16 mouse cellular contexts compared by ENCODE assay signal in genomic region chr4:149690828-149691280, GRCm38 (mm10). TPM values are rescaled to one million over a fixed set of nuclear protein-coding genes. Genes with fewer than 3 reads are reported as not detected.
DNase-seq lines count a peak whose midpoint lies in the region; ATAC-seq lines count a peak whose summit lies in the region.
"Had no signal": no experiment of that assay in that cellular context is flagged by ENCODE, and none has a peak within 500 bp of the region (broad histone marks: within the 10 kb centered on the region; RNA-seq: fewer than 3 reads in every experiment).

No protein-coding gene starts in this region.

- WGBS in heart, embryonic 12.5 days = 28% methylated on average over 8 of the region's 8 CpGs

- H3K9me3 ChIP-seq in heart, embryonic 12.5 days (replicated peaks) = no peaks in the 10 kb centered on the region
- H3K9me3 ChIP-seq: neural tube, embryonic 13.5 days had no signal

- H3K4me2 ChIP-seq in heart, embryonic 12.5 days = no peak overlapping the region
- H3K4me2 ChIP-seq: neural tube, embryonic 13.5 days had no signal

- no peak overlapping the region for H3K27ac ChIP-seq in heart, embryonic 12.5 days (ENCODE audit: poor library complexity, severe bottlenecking)
- H3K27ac ChIP-seq: kidney, postnatal 0 days; neural tube, embryonic 13.5 days had no signal

- no peak for DNase-seq in heart, postnatal 14 days
- DNase-seq in ovary, postnatal 36 days (ENCODE audit: low spot score) = peak; percentile 35
- no peak for DNase-seq in ovary, postnatal 10 days (ENCODE audit: low spot score)
- DNase-seq in induced T-regulatory cell, adult 2 months (ENCODE audit: low read depth) = peak; percentile 39
- DNase-seq in adrenal gland, adult 8-10 months = no peak
- DNase-seq in cerebellum, adult 11 months = no peak
- DNase-seq: cerebellum, adult 18-20 months; embryo, embryonic 11 days; lung, adult 2 months; right cerebral cortex, adult 18-20 months; thymus, adult 18-20 months had no signal

- peak; percentile 33; the same call in 1 of the 2 replicates for ATAC-seq in heart, embryonic 12.5 days (ENCODE audit: insufficient number of reproducible peaks, low FRiP score)
- peak; percentile 87 for ATAC-seq in megakaryocyte-erythroid progenitor cell, adult 5-6 weeks (replicated peaks; ENCODE audit: low FRiP score, low TSS enrichment, poor library complexity, severe bottlenecking)

- peaks cover 7% of the 10 kb centered on the region for H3K27me3 ChIP-seq in heart, embryonic 12.5 days (replicated peaks)

- intact Hi-C loops in heart, postnatal 14 days (cut with DNase I) = no loop called here

- no peak overlapping the region for H3K9ac ChIP-seq in heart, embryonic 12.5 days
- H3K9ac ChIP-seq: neural tube, embryonic 13.5 days had no signal

- H3K4me3 ChIP-seq in heart, embryonic 12.5 days = no peak overlapping the region
- H3K4me3 ChIP-seq: erythroblast, embryonic 14.5 days; neural tube, embryonic 13.5 days had no signal

- no peaks in the 10 kb centered on the region for H3K36me3 ChIP-seq in heart, embryonic 12.5 days
- H3K36me3 ChIP-seq: neural tube, embryonic 13.5 days had no signal

- peaks cover 19% of the 10 kb centered on the region for H3K4me1 ChIP-seq in heart, embryonic 12.5 days (replicated peaks)

RNA-seq across cellular contexts. Expression of gene Pik3cd, which starts 11.5 kb away (rescaled TPM):
- 3.5 and 3.7 TPM in 2 replicates for polyA plus RNA-seq in heart, embryonic 12.5 days (2016; fragmentation: Nextera tagmentation; extraction: Ambion mirVana)
- 1 to 10 TPM; 4.8 to 5.5 TPM for total RNA-seq in heart, postnatal 14 days (2021)
- total RNA-seq in megakaryocyte-erythroid progenitor cell, adult 5-6 weeks (2014; fragmentation: Nextera tagmentation) = 29.6 and 39.7 TPM in 2 replicates
- 14.1 and 17.9 TPM in 2 replicates for total RNA-seq in megakaryocyte-erythroid progenitor cell, adult 5-6 weeks (2017)
- 1 to 10 TPM; 4.8 to 9.3 (median 7.0) TPM for total RNA-seq in adrenal gland, adult 8-10 months (2022)

RNA-seq across cellular contexts. Expression of gene Tmem201, which starts 47.0 kb away (rescaled TPM):
- polyA plus RNA-seq in heart, embryonic 12.5 days (2016; fragmentation: Nextera tagmentation; extraction: Ambion mirVana) = 51.1 and 52.8 TPM in 2 replicates
- total RNA-seq in heart, postnatal 14 days (2021) = 10 to 100 TPM; 82.7 to 83.9 TPM
- total RNA-seq in megakaryocyte-erythroid progenitor cell, adult 5-6 weeks (2014; fragmentation: Nextera tagmentation) = 22.9 and 24.1 TPM in 2 replicates
- 6.4 and 8.1 TPM in 2 replicates for total RNA-seq in megakaryocyte-erythroid progenitor cell, adult 5-6 weeks (2017)
- total RNA-seq in adrenal gland, adult 8-10 months (2022) = 10 to 100 TPM; 29.0 to 41.6 (median 36.4) TPM

Comparison
In these comparisons a context has a peak if more than half of its experiments do, and no peak if none do; other contexts are left out.
1. DNase-seq: peak in ovary, postnatal 36 days (single experiment) and induced T-regulatory cell, adult 2 months (single experiment); none in heart, postnatal 14 days (0 of 2), ovary, postnatal 10 days (single experiment), adrenal gland, adult 8-10 months (single experiment) and cerebellum, adult 11 months (single experiment).